ENCODE assay signal across 1 mouse cellular context in the genomic region with DNA sequence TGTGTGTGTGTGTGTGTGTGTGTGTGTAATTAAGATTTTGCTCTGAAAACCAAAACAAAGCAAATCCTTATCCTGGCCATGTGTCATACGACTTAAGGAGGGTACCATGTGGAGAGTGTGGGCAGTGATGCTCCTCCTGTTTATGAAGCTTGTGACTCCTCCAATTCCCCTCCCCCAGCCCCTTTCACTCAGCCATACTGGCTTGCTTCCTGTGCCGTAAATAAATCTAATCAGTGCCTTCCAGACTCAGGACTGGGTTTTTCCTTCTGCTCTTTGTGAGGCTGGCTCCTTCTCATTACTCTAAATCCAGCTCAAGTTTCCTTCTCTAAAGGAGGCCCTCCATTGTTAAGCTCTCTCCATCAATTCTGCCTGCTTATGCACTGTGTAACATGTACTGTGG.
TF ChIP-seq lines count a peak whose summit lies in the region.

No protein-coding gene starts in this region.

TF ChIP-seq in CH12.LX, 34 proteins besides CTCF, POLR2A, EP300 and RAD21 (continued from another document):
- TF ChIP-seq POLR2AphosphoS2 (IDR thresholded peaks at IDR 0.05; ENCODE audit: low read depth, low read length) = no peak
